Mouse (Mus musculus): Measurements from ENCODE around the gene Kcnj5. TPM values are rescaled to one million over a fixed set of nuclear protein-coding genes. Genes with fewer than 3 reads are reported as not detected.

The Kcnj5 gene
- polyA plus RNA-seq, 1 experiment from 2014 or later: 2.2 TPM

Other genes with a start within 250 kb of the Kcnj5 start
- 9.6 and 10.7 TPM in 2 replicates for gene Arhgap32, start 228.2 kb downstream of the Kcnj5 start, polyA plus RNA-seq (2015; fragmentation: Nextera tagmentation; extraction: Ambion mirVana)
- 18.8 and 19.2 TPM in 2 replicates for gene Kcnj1, start 28.1 kb upstream of the Kcnj5 start, polyA plus RNA-seq (2015; fragmentation: Nextera tagmentation; extraction: Ambion mirVana)
- gene Fli1, start 198.5 kb upstream of the Kcnj5 start, polyA plus RNA-seq (2015; fragmentation: Nextera tagmentation; extraction: Ambion mirVana): 29.4 and 30.3 TPM in 2 replicates

All from kidney, embryonic 16.5 days (tissue).